Mouse (Mus musculus): ENCODE measurements around the gene Rps6kl1. TPM values are rescaled to one million over a fixed set of nuclear protein-coding genes. Genes with fewer than 3 reads are reported as not detected.
A peak's percentile ranks its signal among the peaks of the same experiment; 100 is the strongest.

The Rps6kl1 gene
- polyA plus RNA-seq, 1 experiment from 2014 or later: 0.51 TPM

- no peaks in the 10 kb centered on the region for H3K36me3 ChIP-seq (ENCODE audit: control insufficient read depth, insufficient read depth, low read length)
- no peak for ATAC-seq (ENCODE audit: insufficient number of reproducible peaks, low FRiP score, low TSS enrichment, low read depth)
- no peak overlapping the region for H3K27ac ChIP-seq (replicated peaks; ENCODE audit: low read depth, low read length)
- H3K27me3 ChIP-seq (ENCODE audit: control insufficient read depth, insufficient read depth, low read length): no peaks in the 10 kb centered on the region
- 90% methylated on average over 14 of the region's 14 CpGs for WGBS
- no peak overlapping the region for H3K4me3 ChIP-seq (ENCODE audit: low read depth, low read length)
- H3K4me1 ChIP-seq (ENCODE audit: control insufficient read depth, insufficient read depth, low read length): no peaks in the 10 kb centered on the region
- no peak for DNase-seq (ENCODE audit: low spot score)
- no peak overlapping the region for H3K9ac ChIP-seq (ENCODE audit: low read length)
- no peak overlapping the region for H3K4me2 ChIP-seq (ENCODE audit: low read depth, severe bottlenecking)
- H3K9me3 ChIP-seq (ENCODE audit: control insufficient read depth, low read length): no peaks in the 10 kb centered on the region
These were observed 6.9 kb upstream of the Rps6kl1 start for GRCm38 (mm10) chr12:85157797-85158460.

GRCm38 (mm10) chr12:85156324-85156723 lies 5.3 kb upstream of the Rps6kl1 start:
- DNase-seq (ENCODE audit: low spot score) (no peak), ATAC-seq (ENCODE audit: insufficient number of reproducible peaks, low FRiP score, low TSS enrichment, low read depth) (no peak)
- H3K27me3 ChIP-seq (ENCODE audit: control insufficient read depth, insufficient read depth, low read length): peaks cover 2% of the 10 kb centered on the region; the same call in 1 of the 2 replicates
- H3K36me3 ChIP-seq (ENCODE audit: control insufficient read depth, insufficient read depth, low read length): no peaks in the 10 kb centered on the region
- H3K27ac ChIP-seq (replicated peaks; ENCODE audit: low read depth, low read length): no peak overlapping the region
- no peak overlapping the region for H3K4me3 ChIP-seq (ENCODE audit: low read depth, low read length)
- no peaks in the 10 kb centered on the region for H3K4me1 ChIP-seq (ENCODE audit: control insufficient read depth, insufficient read depth, low read length)
- H3K4me2 ChIP-seq (ENCODE audit: low read depth, severe bottlenecking): no peak overlapping the region
- WGBS: 10% methylated on average over 6 of the region's 6 CpGs
- no peaks in the 10 kb centered on the region for H3K9me3 ChIP-seq (ENCODE audit: control insufficient read depth, low read length)
- no peak overlapping the region for H3K9ac ChIP-seq (ENCODE audit: low read length)

GRCm38 (mm10) chr12:85153011-85153410 lies 1.9 kb upstream of the Rps6kl1 start:
- H3K9me3 ChIP-seq (ENCODE audit: control insufficient read depth, low read length): no peaks in the 10 kb centered on the region
- ATAC-seq (ENCODE audit: insufficient number of reproducible peaks, low FRiP score, low TSS enrichment, low read depth) (no peak), DNase-seq (ENCODE audit: low spot score) (no peak)
- H3K9ac ChIP-seq (ENCODE audit: low read length): 0 out of 2 replicates have a peak overlapping the region, but pooled peaks have one; percentile 7
- H3K4me1 ChIP-seq (ENCODE audit: control insufficient read depth, insufficient read depth, low read length): peaks cover 4% of the 10 kb centered on the region; the same call in 1 of the 2 replicates
- no peak overlapping the region for H3K4me2 ChIP-seq (ENCODE audit: low read depth, severe bottlenecking)
- 90% methylated on average over 3 of the region's 3 CpGs for WGBS
- H3K4me3 ChIP-seq (ENCODE audit: low read depth, low read length): no peak overlapping the region
- peaks cover 18% of the 10 kb centered on the region for H3K27me3 ChIP-seq (ENCODE audit: control insufficient read depth, insufficient read depth, low read length)
- H3K36me3 ChIP-seq (ENCODE audit: control insufficient read depth, insufficient read depth, low read length): no peaks in the 10 kb centered on the region
- no peak overlapping the region for H3K27ac ChIP-seq (replicated peaks; ENCODE audit: low read depth, low read length)

- no peak overlapping the region for H3K9ac ChIP-seq (ENCODE audit: low read length)
These were observed 603 bp downstream of the Rps6kl1 start for GRCm38 (mm10) chr12:85150321-85151001.

GRCm38 (mm10) chr12:85146881-85147280 lies 4.2 kb downstream of the Rps6kl1 start:
- Histone ChIP-seq H3K27ac (replicated peaks; ENCODE audit: low read depth, low read length) (no peak overlapping the region), H3K4me1 (ENCODE audit: control insufficient read depth, insufficient read depth, low read length) (peaks cover 11% of the 10 kb centered on the region), H3K4me2 (ENCODE audit: low read depth, severe bottlenecking) (no peak overlapping the region), H3K27me3 (ENCODE audit: control insufficient read depth, insufficient read depth, low read length) (peaks cover 18% of the 10 kb centered on the region), H3K9me3 (ENCODE audit: control insufficient read depth, low read length) (no peaks in the 10 kb centered on the region), H3K4me3 (ENCODE audit: low read depth, low read length) (no peak overlapping the region), H3K36me3 (ENCODE audit: control insufficient read depth, insufficient read depth, low read length) (no peaks in the 10 kb centered on the region), H3K9ac (ENCODE audit: low read length) (no peak overlapping the region)
- DNase-seq (ENCODE audit: low spot score) (no peak), ATAC-seq (ENCODE audit: insufficient number of reproducible peaks, low FRiP score, low TSS enrichment, low read depth) (no peak)
- WGBS: 81% methylated on average over 9 of the region's 9 CpGs

More at GRCm38 (mm10) chr12:85150321-85151001, 603 bp downstream of the Rps6kl1 start:
- ATAC-seq (ENCODE audit: insufficient number of reproducible peaks, low FRiP score, low TSS enrichment, low read depth): no peak
- DNase-seq (ENCODE audit: low spot score): no peak
- peaks cover 11% of the 10 kb centered on the region for H3K4me1 ChIP-seq (ENCODE audit: control insufficient read depth, insufficient read depth, low read length)
- 8% methylated on average over 20 of the region's 20 CpGs for WGBS
- H3K27me3 ChIP-seq (ENCODE audit: control insufficient read depth, insufficient read depth, low read length): peaks cover 18% of the 10 kb centered on the region
- no peak overlapping the region for H3K27ac ChIP-seq (replicated peaks; ENCODE audit: low read depth, low read length)
- no peaks in the 10 kb centered on the region for H3K36me3 ChIP-seq (ENCODE audit: control insufficient read depth, insufficient read depth, low read length)
- peak overlapping the region; percentile 37; the same call in 1 of the 2 replicates for H3K4me2 ChIP-seq (ENCODE audit: low read depth, severe bottlenecking)
- peak overlapping the region; percentile 16; the same call in 1 of the 2 replicates for H3K4me3 ChIP-seq (ENCODE audit: low read depth, low read length)
- H3K9me3 ChIP-seq (ENCODE audit: control insufficient read depth, low read length): no peaks in the 10 kb centered on the region

- H3K27ac ChIP-seq (replicated peaks; ENCODE audit: low read depth, low read length): no peak overlapping the region; the same call in 1 of the 2 replicates
- 35% methylated on average over 9 of the region's 11 CpGs for WGBS
- no peak for DNase-seq (ENCODE audit: low spot score)
These were observed 4.7 kb downstream of the Rps6kl1 start for GRCm38 (mm10) chr12:85146355-85146754.

GRCm38 (mm10) chr12:85145630-85146029 lies 5.4 kb downstream of the Rps6kl1 start:
- DNase-seq (ENCODE audit: low spot score) (no peak), ATAC-seq (ENCODE audit: insufficient number of reproducible peaks, low FRiP score, low TSS enrichment, low read depth) (no peak)
- H3K36me3 ChIP-seq (ENCODE audit: control insufficient read depth, insufficient read depth, low read length): no peaks in the 10 kb centered on the region
- H3K9ac ChIP-seq (ENCODE audit: low read length): no peak overlapping the region
- H3K4me1 ChIP-seq (ENCODE audit: control insufficient read depth, insufficient read depth, low read length): peaks cover 7% of the 10 kb centered on the region
- H3K4me3 ChIP-seq (ENCODE audit: low read depth, low read length): no peak overlapping the region
- peaks cover 9% of the 10 kb centered on the region for H3K27me3 ChIP-seq (ENCODE audit: control insufficient read depth, insufficient read depth, low read length)
- H3K9me3 ChIP-seq (ENCODE audit: control insufficient read depth, low read length): no peaks in the 10 kb centered on the region
- H3K4me2 ChIP-seq (ENCODE audit: low read depth, severe bottlenecking): no peak overlapping the region
- H3K27ac ChIP-seq (replicated peaks; ENCODE audit: low read depth, low read length): no peak overlapping the region; the same call in 1 of the 2 replicates
- 67% methylated on average over 9 of the region's 9 CpGs for WGBS

More at GRCm38 (mm10) chr12:85146355-85146754, 4.7 kb downstream of the Rps6kl1 start:
- Histone ChIP-seq H3K36me3 (ENCODE audit: control insufficient read depth, insufficient read depth, low read length) (no peaks in the 10 kb centered on the region), H3K4me1 (ENCODE audit: control insufficient read depth, insufficient read depth, low read length) (peaks cover 11% of the 10 kb centered on the region), H3K4me2 (ENCODE audit: low read depth, severe bottlenecking) (no peak overlapping the region), H3K9me3 (ENCODE audit: control insufficient read depth, low read length) (no peaks in the 10 kb centered on the region), H3K27me3 (ENCODE audit: control insufficient read depth, insufficient read depth, low read length) (peaks cover 16% of the 10 kb centered on the region), H3K9ac (ENCODE audit: low read length) (no peak overlapping the region), H3K4me3 (ENCODE audit: low read depth, low read length) (no peak overlapping the region)
- no peak for ATAC-seq (ENCODE audit: insufficient number of reproducible peaks, low FRiP score, low TSS enrichment, low read depth)

GRCm38 (mm10) chr12:85144821-85145220 lies 6.2 kb downstream of the Rps6kl1 start:
- DNase-seq (ENCODE audit: low spot score) (no peak), ATAC-seq (ENCODE audit: insufficient number of reproducible peaks, low FRiP score, low TSS enrichment, low read depth) (no peak)
- Histone ChIP-seq H3K4me2 (ENCODE audit: low read depth, severe bottlenecking) (no peak overlapping the region), H3K27me3 (ENCODE audit: control insufficient read depth, insufficient read depth, low read length) (peaks cover 2% of the 10 kb centered on the region; the same call in 1 of the 2 replicates), H3K4me1 (ENCODE audit: control insufficient read depth, insufficient read depth, low read length) (peaks cover 7% of the 10 kb centered on the region), H3K9ac (ENCODE audit: low read length) (no peak overlapping the region), H3K9me3 (ENCODE audit: control insufficient read depth, low read length) (no peaks in the 10 kb centered on the region), H3K36me3 (ENCODE audit: control insufficient read depth, insufficient read depth, low read length) (no peaks in the 10 kb centered on the region), H3K4me3 (ENCODE audit: low read depth, low read length) (no peak overlapping the region), H3K27ac (replicated peaks; ENCODE audit: low read depth, low read length) (no peak overlapping the region)
- WGBS: 92% methylated on average over 4 of the region's 4 CpGs
